Mouse (Mus musculus): Measurements from ENCODE around the gene Lrrc4b. TPM values are rescaled to one million over a fixed set of nuclear protein-coding genes. Genes with fewer than 3 reads are reported as not detected.
A peak's percentile ranks its signal among the peaks of the same experiment; 100 is the strongest.

Lrrc4b gene
- polyA plus RNA-seq, 1 experiment from 2014 or later: 3.5 TPM

DNA sequence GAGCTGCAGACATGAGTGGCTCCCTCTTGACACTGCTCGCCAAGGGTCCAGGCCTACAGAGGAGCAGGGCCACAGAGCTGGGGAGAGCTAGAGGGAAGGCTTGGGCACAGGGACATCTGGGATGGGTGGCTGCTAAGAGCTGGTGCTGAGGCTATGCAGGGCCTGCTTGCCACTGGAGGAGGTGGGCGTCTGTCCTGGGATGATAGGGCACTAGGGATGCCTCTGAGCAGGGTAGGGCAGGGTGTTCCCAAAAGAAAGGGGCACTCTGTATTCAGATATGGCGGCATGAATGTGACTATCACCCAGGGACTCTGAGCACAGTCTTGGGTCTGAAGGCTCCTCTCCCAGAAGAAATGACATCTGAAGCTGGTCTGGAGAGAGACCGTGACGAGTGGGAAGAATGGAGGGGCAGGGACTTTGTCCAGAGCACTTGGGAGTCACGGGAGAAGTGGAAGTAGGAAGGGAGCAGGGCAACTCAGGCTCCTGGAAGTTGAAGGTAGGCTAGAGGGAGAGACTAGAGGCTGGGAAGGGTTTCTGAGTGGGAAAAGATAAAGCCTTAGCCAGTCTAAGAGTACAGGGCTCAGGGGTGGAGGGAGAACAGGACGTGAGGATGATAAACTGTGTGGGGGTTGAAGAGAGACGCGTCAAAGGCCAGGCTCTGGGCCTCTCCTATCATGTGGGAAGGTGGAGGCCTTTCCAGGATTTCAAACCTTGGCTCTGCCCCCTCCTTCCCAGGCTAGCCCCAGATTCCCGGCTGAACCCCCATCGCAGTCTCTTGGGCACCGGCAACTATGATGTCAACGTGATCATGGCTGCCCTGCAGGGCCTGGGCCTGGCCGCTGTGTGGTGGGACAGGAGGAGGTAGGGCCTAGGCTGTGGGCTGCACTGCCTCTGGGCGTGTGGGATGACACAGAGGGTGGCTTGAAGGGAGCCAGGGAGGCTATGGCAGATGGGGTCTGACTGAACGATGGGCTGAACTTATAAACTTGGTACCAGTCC is 41.2 kb downstream of the Lrrc4b start:
- peak overlapping the region; percentile 73 for H3K9ac ChIP-seq (ENCODE audit: low read depth, low read length)
- no peak for ATAC-seq (replicated peaks; ENCODE audit: insufficient number of reproducible peaks, low FRiP score, low TSS enrichment)
- no peaks in the 10 kb centered on the region for H3K36me3 ChIP-seq (ENCODE audit: control insufficient read depth, insufficient read depth, low read length)
- H3K9me3 ChIP-seq (replicated peaks; ENCODE audit: control insufficient read depth, low read length): no peaks in the 10 kb centered on the region
- H3K27ac ChIP-seq (ENCODE audit: low read depth, low read length): peak overlapping the region; percentile 100
- H3K4me3 ChIP-seq (ENCODE audit: low read depth, low read length): peak overlapping the region; percentile 55
- no peaks in the 10 kb centered on the region for H3K27me3 ChIP-seq (ENCODE audit: control insufficient read depth, insufficient read depth, low read length)
- WGBS (ENCODE audit: insufficient replicate concordance): 53% methylated on average over 16 of the region's 16 CpGs
- H3K4me1 ChIP-seq (ENCODE audit: control insufficient read depth, insufficient read depth, low read length): peaks cover 60% of the 10 kb centered on the region
- H3K4me2 ChIP-seq: peak overlapping the region; percentile 84

DNA sequence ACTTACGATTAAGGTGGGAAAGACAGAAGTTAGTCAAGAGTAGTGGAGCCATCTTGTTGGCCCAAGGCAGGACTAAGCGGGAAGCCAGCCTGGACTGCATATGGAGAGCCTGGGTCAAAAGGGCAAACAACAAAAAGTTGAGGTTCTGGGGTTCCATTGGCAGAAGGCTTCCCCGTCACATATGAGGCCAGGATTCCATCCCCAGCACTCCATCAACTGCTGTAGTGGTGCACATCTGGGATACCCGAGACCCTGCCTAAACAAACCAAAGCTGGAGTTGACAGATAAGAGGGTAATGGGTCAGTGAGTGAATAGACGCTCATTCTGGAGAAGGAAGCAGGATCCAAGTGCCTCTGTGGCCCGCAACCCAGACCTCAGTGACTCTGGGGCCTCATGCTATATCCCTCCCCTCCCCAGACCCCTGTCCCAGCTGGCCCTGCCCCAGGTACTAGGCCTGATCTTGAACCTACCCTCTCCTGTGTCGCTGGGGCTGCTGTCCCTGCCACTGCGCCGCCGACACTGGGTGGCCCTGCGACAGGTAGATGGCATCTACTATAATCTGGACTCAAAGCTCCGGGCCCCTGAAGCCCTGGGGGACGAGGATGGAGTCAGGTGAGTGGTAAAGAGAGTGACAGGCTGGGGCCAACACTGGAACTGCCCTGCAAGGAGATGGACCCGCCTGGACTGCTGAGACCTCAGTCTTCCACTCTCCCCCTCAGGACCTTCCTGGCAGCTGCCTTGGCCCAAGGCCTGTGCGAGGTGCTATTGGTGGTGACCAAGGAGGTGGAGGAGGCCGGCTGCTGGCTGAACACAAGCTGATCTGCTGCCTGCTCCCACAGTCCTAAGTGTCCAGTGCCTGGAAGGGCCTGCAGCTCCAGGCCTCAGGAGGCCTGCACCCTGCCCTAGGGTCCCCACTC is 42.1 kb downstream of the Lrrc4b start:
- Histone ChIP-seq H3K27me3 (ENCODE audit: control insufficient read depth, insufficient read depth, low read length) (no peaks in the 10 kb centered on the region), H3K9me3 (replicated peaks; ENCODE audit: control insufficient read depth, low read length) (no peaks in the 10 kb centered on the region), H3K36me3 (ENCODE audit: control insufficient read depth, insufficient read depth, low read length) (no peaks in the 10 kb centered on the region), H3K4me2 (peak overlapping the region; percentile 84), H3K27ac (ENCODE audit: low read depth, low read length) (peak overlapping the region; percentile 100), H3K9ac (ENCODE audit: low read depth, low read length) (peak overlapping the region; percentile 43; the same call in 1 of the 2 replicates), H3K4me3 (ENCODE audit: low read depth, low read length) (no peak overlapping the region), H3K4me1 (ENCODE audit: control insufficient read depth, insufficient read depth, low read length) (peaks cover 61% of the 10 kb centered on the region)
- 67% methylated on average over 16 of the region's 16 CpGs for WGBS (ENCODE audit: insufficient replicate concordance)
- no peak for ATAC-seq (replicated peaks; ENCODE audit: insufficient number of reproducible peaks, low FRiP score, low TSS enrichment)

DNA sequence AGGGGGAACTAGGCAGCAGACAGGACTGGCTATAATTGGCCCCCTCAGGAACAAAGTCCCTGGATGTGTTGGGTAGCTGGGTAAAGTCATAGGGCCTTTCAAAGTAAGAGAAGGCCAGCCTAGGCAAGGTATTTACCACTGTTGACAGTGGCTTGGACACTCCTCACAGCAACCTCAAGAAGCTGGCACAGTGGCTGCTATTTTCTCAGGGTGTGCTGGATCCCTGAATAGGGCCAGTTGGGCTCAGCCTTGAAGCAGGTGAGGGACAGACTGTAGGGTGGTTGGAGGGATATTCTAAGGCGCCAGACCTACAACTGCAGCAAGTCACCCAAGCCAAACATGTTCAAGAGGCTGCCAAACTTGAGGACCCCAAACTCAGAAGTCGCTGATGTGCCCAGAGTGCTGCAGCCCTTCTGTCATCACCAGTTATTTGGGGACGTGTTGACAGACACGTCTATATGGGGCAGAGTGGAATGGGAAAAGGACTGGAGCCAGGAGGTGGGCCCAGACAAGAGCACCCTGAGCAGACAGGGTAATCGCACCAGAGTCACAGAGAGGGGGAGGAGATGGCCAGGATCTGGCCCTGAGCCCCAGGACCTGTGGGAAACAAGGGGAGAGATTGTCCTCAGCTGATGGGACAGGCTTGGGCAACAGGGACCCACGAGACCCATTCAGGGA is 43.2 kb downstream of the Lrrc4b start:
- peak; percentile 23 for ATAC-seq (replicated peaks; ENCODE audit: insufficient number of reproducible peaks, low FRiP score, low TSS enrichment)
- Histone ChIP-seq H3K27ac (ENCODE audit: low read depth, low read length) (peak overlapping the region; percentile 100), H3K4me3 (ENCODE audit: low read depth, low read length) (no peak overlapping the region), H3K36me3 (ENCODE audit: control insufficient read depth, insufficient read depth, low read length) (no peaks in the 10 kb centered on the region), H3K27me3 (ENCODE audit: control insufficient read depth, insufficient read depth, low read length) (no peaks in the 10 kb centered on the region), H3K9ac (ENCODE audit: low read depth, low read length) (peak overlapping the region; percentile 96), H3K4me1 (ENCODE audit: control insufficient read depth, insufficient read depth, low read length) (peaks cover 61% of the 10 kb centered on the region), H3K9me3 (replicated peaks; ENCODE audit: control insufficient read depth, low read length) (no peaks in the 10 kb centered on the region), H3K4me2 (peak overlapping the region; percentile 71)
- 24% methylated on average over 6 of the region's 6 CpGs for WGBS (ENCODE audit: insufficient replicate concordance)

DNA sequence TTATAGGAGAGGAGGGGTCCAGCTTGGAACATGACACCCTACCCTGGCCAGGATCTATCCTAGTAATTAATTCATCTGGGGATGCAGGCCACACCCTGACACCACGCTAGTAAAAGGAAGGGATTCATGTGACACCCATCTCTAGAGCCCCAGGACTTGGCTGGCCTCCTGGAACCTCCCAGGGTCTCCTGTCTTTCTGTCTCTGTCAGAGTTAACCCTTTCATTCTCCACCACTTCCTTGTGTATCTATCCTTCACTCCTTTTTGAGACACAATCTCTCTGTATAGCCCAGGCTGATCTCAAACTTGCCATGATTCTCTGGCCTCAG is 43.7 kb downstream of the Lrrc4b start:
- Histone ChIP-seq H3K4me1 (ENCODE audit: control insufficient read depth, insufficient read depth, low read length) (peaks cover 61% of the 10 kb centered on the region), H3K4me2 (peak overlapping the region; percentile 71), H3K27ac (ENCODE audit: low read depth, low read length) (peak overlapping the region; percentile 100), H3K4me3 (ENCODE audit: low read depth, low read length) (no peak overlapping the region), H3K9me3 (replicated peaks; ENCODE audit: control insufficient read depth, low read length) (no peaks in the 10 kb centered on the region), H3K27me3 (ENCODE audit: control insufficient read depth, insufficient read depth, low read length) (no peaks in the 10 kb centered on the region), H3K9ac (ENCODE audit: low read depth, low read length) (peak overlapping the region; percentile 96), H3K36me3 (ENCODE audit: control insufficient read depth, insufficient read depth, low read length) (no peaks in the 10 kb centered on the region)
- WGBS (ENCODE audit: insufficient replicate concordance): 0% methylated on average over 1 of the region's 1 CpGs
- ATAC-seq (replicated peaks; ENCODE audit: insufficient number of reproducible peaks, low FRiP score, low TSS enrichment): no peak

DNA sequence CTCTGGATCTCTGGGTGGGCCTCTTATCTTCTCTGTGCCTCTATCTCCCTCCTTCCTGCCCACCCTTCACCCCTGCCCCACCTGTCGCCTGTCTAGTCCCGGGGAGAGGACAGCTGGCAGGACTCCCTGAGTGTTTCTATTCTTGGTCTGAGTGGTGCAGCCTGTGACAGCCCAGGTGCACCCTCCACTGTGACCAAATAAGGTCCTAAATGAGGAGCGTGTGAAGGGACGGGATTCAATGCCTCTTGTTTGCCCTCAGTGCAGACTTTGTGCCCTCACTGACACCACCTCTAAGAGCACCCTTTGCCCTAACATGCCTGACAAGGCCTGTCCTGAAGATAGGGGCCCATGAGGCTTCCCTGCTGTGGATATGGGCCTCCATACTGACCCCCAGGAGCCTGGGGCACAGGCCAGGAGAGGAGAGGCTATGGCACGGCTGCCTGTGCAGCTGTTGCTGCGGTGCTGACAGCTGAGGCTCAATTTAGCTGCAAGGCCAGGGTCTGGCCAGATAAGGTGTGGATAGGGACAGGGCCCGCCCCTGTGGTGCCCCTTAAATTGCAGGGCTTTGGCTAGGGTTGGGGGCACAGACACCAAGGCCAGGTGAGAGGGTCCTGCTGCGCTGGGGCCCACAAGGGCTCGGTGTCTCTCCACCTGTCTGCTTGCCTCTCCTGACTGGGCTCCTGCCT is 44.3 kb downstream of the Lrrc4b start:
- Histone ChIP-seq H3K27ac (ENCODE audit: low read depth, low read length) (peak overlapping the region; percentile 100), H3K4me2 (peak overlapping the region; percentile 71), H3K9me3 (replicated peaks; ENCODE audit: control insufficient read depth, low read length) (no peaks in the 10 kb centered on the region), H3K36me3 (ENCODE audit: control insufficient read depth, insufficient read depth, low read length) (no peaks in the 10 kb centered on the region), H3K9ac (ENCODE audit: low read depth, low read length) (peak overlapping the region; percentile 96), H3K4me1 (ENCODE audit: control insufficient read depth, insufficient read depth, low read length) (peaks cover 61% of the 10 kb centered on the region), H3K4me3 (ENCODE audit: low read depth, low read length) (peak overlapping the region; percentile 58), H3K27me3 (ENCODE audit: control insufficient read depth, insufficient read depth, low read length) (no peaks in the 10 kb centered on the region)
- 10% methylated on average over 9 of the region's 9 CpGs for WGBS (ENCODE audit: insufficient replicate concordance)
- ATAC-seq (replicated peaks; ENCODE audit: insufficient number of reproducible peaks, low FRiP score, low TSS enrichment): peak; percentile 69

DNA sequence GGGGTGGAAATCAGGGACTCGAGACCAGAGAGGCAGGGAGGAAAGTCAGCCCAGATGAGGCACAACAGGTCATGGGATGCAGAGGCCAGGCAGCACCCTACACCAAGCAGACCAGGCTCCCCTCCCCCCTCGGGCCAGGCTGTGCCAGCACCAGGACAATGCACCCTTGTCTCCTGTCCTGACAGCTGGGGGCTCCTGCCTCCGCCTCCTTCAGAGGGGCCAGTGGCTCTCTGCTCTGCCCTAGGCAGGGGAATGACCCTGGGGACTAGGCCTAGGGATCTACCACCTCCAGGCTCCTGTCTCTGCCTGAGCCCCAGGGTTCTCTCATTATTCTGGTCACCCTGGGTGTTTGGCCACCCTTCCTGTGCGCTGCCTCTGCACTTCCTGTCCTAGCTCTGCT is 45.6 kb downstream of the Lrrc4b start:
- Histone ChIP-seq H3K4me3 (ENCODE audit: low read depth, low read length) (peak overlapping the region; percentile 58), H3K4me1 (ENCODE audit: control insufficient read depth, insufficient read depth, low read length) (peaks cover 49% of the 10 kb centered on the region), H3K4me2 (peak overlapping the region; percentile 71), H3K36me3 (ENCODE audit: control insufficient read depth, insufficient read depth, low read length) (no peaks in the 10 kb centered on the region), H3K27ac (ENCODE audit: low read depth, low read length) (peak overlapping the region; percentile 100), H3K27me3 (ENCODE audit: control insufficient read depth, insufficient read depth, low read length) (no peaks in the 10 kb centered on the region), H3K9me3 (replicated peaks; ENCODE audit: control insufficient read depth, low read length) (no peaks in the 10 kb centered on the region), H3K9ac (ENCODE audit: low read depth, low read length) (peak overlapping the region; percentile 96)
- WGBS (ENCODE audit: insufficient replicate concordance): 6% methylated on average over 4 of the region's 4 CpGs
- no peak for ATAC-seq (replicated peaks; ENCODE audit: insufficient number of reproducible peaks, low FRiP score, low TSS enrichment)

DNA sequence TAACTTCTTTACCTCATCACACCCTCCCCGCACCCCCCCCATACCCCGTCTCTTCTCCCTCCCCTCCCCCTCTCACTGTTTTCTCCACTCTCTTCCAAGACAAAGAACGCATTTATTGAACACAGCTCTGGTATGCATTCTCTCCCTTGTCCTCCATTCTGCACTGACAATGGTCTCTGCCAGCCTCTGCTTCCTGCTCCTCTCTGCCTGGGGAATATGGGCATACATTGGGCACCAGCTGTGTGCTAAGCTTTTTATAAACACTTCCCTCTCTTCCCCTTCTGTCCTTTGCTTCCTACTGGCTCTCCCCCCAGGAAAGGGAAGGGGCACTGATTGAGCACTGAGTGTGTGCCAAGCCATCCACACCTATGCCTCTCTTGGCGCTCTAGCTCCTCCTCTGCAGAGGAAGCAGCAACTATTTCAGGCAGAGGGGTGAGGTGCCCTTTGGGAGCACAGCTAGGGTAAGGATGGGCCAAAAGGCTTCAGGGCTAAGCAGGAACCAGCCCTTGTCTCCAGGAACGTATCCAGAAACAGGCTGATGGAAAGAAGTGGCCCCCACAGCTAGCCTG is 46.3 kb downstream of the Lrrc4b start:
- WGBS (ENCODE audit: insufficient replicate concordance): 12% methylated on average over 5 of the region's 5 CpGs
- Histone ChIP-seq H3K4me1 (ENCODE audit: control insufficient read depth, insufficient read depth, low read length) (peaks cover 42% of the 10 kb centered on the region), H3K9me3 (replicated peaks; ENCODE audit: control insufficient read depth, low read length) (no peaks in the 10 kb centered on the region), H3K27ac (ENCODE audit: low read depth, low read length) (peak overlapping the region; percentile 100), H3K4me2 (peak overlapping the region; percentile 71), H3K9ac (ENCODE audit: low read depth, low read length) (peak overlapping the region; percentile 96), H3K4me3 (ENCODE audit: low read depth, low read length) (peak overlapping the region; percentile 58), H3K36me3 (ENCODE audit: control insufficient read depth, insufficient read depth, low read length) (no peaks in the 10 kb centered on the region), H3K27me3 (ENCODE audit: control insufficient read depth, insufficient read depth, low read length) (no peaks in the 10 kb centered on the region)
- no peak for ATAC-seq (replicated peaks; ENCODE audit: insufficient number of reproducible peaks, low FRiP score, low TSS enrichment)

Data from heart, embryonic 11.5 days (tissue).